Mouse (Mus musculus) stomach, postnatal 0 days (tissue): ENCODE data around the gene Lmntd1. TPM values are rescaled to one million over a fixed set of nuclear protein-coding genes. Genes with fewer than 3 reads are reported as not detected.
A peak's percentile ranks its signal among the peaks of the same experiment; 100 is the strongest.

Source experiments
- ATAC-seq: fragments of 200-750 bp; cut with Nextera tagmentation; 2 replicates; pipeline ENCODE4 v1.8.0; 2017; ENCODE audit not compliant: low FRiP score, low TSS enrichment
- DNase-seq: peaks from one replicate; pipeline ENCODE4 v3.0.0-alpha.2; 2016; ENCODE audit warnings: low spot score
- H3K27ac ChIP-seq: fragments of 300-500 bp; sonication (generic); replicated peaks from 2 replicates; pipeline ENCODE4 v1.5.1; 2014; ENCODE audit warnings: mild to moderate bottlenecking, control low read depth
- H3K27me3 ChIP-seq: fragments of 300-500 bp; sonication (generic); 2 replicates; pipeline ENCODE4 v1.6.1; 2014; ENCODE audit warnings: low read length; ENCODE audit not compliant: control insufficient read depth, insufficient read depth
- H3K36me3 ChIP-seq: fragments of 300-500 bp; sonication (generic); 2 replicates; pipeline ENCODE4 v1.6.1; 2014; ENCODE audit warnings: low read length, mixed read lengths; ENCODE audit not compliant: control insufficient read depth, insufficient read depth
- H3K4me1 ChIP-seq: fragments of 300-500 bp; sonication (generic); replicated peaks from 2 replicates; pipeline ENCODE4 v1.6.1; 2014; ENCODE audit warnings: antibody characterized with exemption; ENCODE audit not compliant: control insufficient read depth, insufficient read depth
- H3K4me2 ChIP-seq: fragments of 300-500 bp; sonication (generic); replicated peaks from 2 replicates; pipeline ENCODE4 v1.6.1; 2014; ENCODE audit warnings: low read depth, mild to moderate bottlenecking, control low read depth, moderate library complexity
- H3K4me3 ChIP-seq: fragments of 300-500 bp; sonication (generic); 2 replicates; pipeline ENCODE4 v1.5.1; 2014; ENCODE audit warnings: low read depth, low read length, control low read depth
- H3K9ac ChIP-seq: fragments of 300-500 bp; sonication (generic); 2 replicates; pipeline ENCODE4 v1.6.1; 2014; ENCODE audit warnings: mild to moderate bottlenecking, low read length, control low read depth, mixed read lengths
- H3K9me3 ChIP-seq: fragments of 300-500 bp; sonication (generic); 2 replicates; pipeline ENCODE4 v1.6.1; 2016; ENCODE audit warnings: low read length; ENCODE audit not compliant: control insufficient read depth
- CTCF ChIP-seq: IDR thresholded peaks from 2 replicates; pipeline ENCODE4 v1.5.1; 2016; ENCODE audit warnings: antibody characterized with exemption, low read depth, mild to moderate bottlenecking, moderate library complexity
- EP300 ChIP-seq: optimal IDR thresholded peaks from 2 replicates; pipeline ENCODE3; 2016; ENCODE audit warnings: antibody characterized with exemption
- WGBS: fragments of 180-500 bp; shearing (Covaris S2); extraction: QIAGEN DNeasy Blood & Tissue Kit; methylation state at CpG from one replicate; pipeline ENCODE4 v1.1.7; 2014; 5-methylcytosine and 5-hydroxymethylcytosine counted together
- polyA plus RNA-seq: library from polyadenylated mRNA; unstranded; fragments of >200 nt; fragmentation: Nextera tagmentation; extraction: Ambion mirVana; gene quantifications from 2 replicates; pipeline ENCODE4 v1.2.1, GENCODE M21; 2015

Lmntd1 gene
- polyA plus RNA-seq, 1 experiment from 2014 or later: 0.16 TPM

GRCm38 (mm10) chr6:145435764-145436163 lies 178.4 kb downstream of the Lmntd1 start:
- TF ChIP-seq CTCF (no peak), EP300 (no peak)
- 71% methylated on average over 10 of the region's 10 CpGs for WGBS
- DNase-seq (no peak), ATAC-seq (no peak)
- Histone ChIP-seq H3K27me3 (no peaks in the 10 kb centered on the region), H3K27ac (no peak overlapping the region), H3K4me2 (no peak overlapping the region), H3K9me3 (no peaks in the 10 kb centered on the region), H3K9ac (no peak overlapping the region), H3K4me1 (no peaks in the 10 kb centered on the region), H3K4me3 (no peak overlapping the region), H3K36me3 (no peaks in the 10 kb centered on the region)

- Histone ChIP-seq H3K4me3 (no peak overlapping the region), H3K27ac (no peak overlapping the region), H3K36me3 (no peaks in the 10 kb centered on the region), H3K4me1 (no peaks in the 10 kb centered on the region), H3K27me3 (no peaks in the 10 kb centered on the region), H3K4me2 (no peak overlapping the region), H3K9me3 (no peaks in the 10 kb centered on the region), H3K9ac (no peak overlapping the region)
- WGBS: 78% methylated on average over 1 of the region's 1 CpGs
- TF ChIP-seq EP300 (no peak), CTCF (no peak)
- DNase-seq: no peak
- ATAC-seq: no peak
These were observed 179.0 kb downstream of the Lmntd1 start for GRCm38 (mm10) chr6:145435156-145435555.

- Histone ChIP-seq H3K27ac (no peak overlapping the region), H3K4me3 (no peak overlapping the region), H3K4me2 (no peak overlapping the region), H3K9me3 (no peaks in the 10 kb centered on the region), H3K9ac (no peak overlapping the region), H3K4me1 (no peaks in the 10 kb centered on the region), H3K27me3 (no peaks in the 10 kb centered on the region), H3K36me3 (no peaks in the 10 kb centered on the region)
- DNase-seq (no peak), ATAC-seq (no peak)
- WGBS: 80% methylated on average over 8 of the region's 8 CpGs
- TF ChIP-seq CTCF (no peak), EP300 (no peak)
These were observed 180.2 kb downstream of the Lmntd1 start for GRCm38 (mm10) chr6:145433897-145434296.

GRCm38 (mm10) chr6:145432711-145433708 lies 181.1 kb downstream of the Lmntd1 start:
- no peaks in the 10 kb centered on the region for H3K4me1 ChIP-seq

GRCm38 (mm10) chr6:145431747-145432146 lies 182.4 kb downstream of the Lmntd1 start:
- WGBS: 57% methylated on average over 14 of the region's 14 CpGs
- Histone ChIP-seq H3K4me1 (no peaks in the 10 kb centered on the region), H3K9me3 (no peaks in the 10 kb centered on the region), H3K9ac (no peak overlapping the region; the same call in 1 of the 2 replicates), H3K36me3 (no peaks in the 10 kb centered on the region), H3K4me2 (peak overlapping the region; percentile 9; the same call in 1 of the 2 replicates), H3K27me3 (no peaks in the 10 kb centered on the region), H3K27ac (no peak overlapping the region), H3K4me3 (no peak overlapping the region)
- DNase-seq: no peak
- TF ChIP-seq EP300 (no peak), CTCF (no peak)
- no peak for ATAC-seq

More at GRCm38 (mm10) chr6:145432711-145433708, 181.1 kb downstream of the Lmntd1 start:
- no peak for TF ChIP-seq CTCF
- H3K9ac ChIP-seq: no peak overlapping the region
- WGBS: 73% methylated on average over 11 of the region's 11 CpGs
- H3K9me3 ChIP-seq: no peaks in the 10 kb centered on the region
- H3K27me3 ChIP-seq: no peaks in the 10 kb centered on the region
- no peak overlapping the region for H3K4me2 ChIP-seq
- H3K4me3 ChIP-seq: no peak overlapping the region
- H3K27ac ChIP-seq: no peak overlapping the region
- DNase-seq: no peak
- no peak for ATAC-seq
- no peaks in the 10 kb centered on the region for H3K36me3 ChIP-seq

- H3K9ac ChIP-seq: no peak overlapping the region
- DNase-seq (no peak), ATAC-seq (no peak)
- TF ChIP-seq CTCF (no peak), EP300 (no peak)
- no peaks in the 10 kb centered on the region for H3K4me1 ChIP-seq
- H3K4me2 ChIP-seq: no peak overlapping the region
- H3K36me3 ChIP-seq: no peaks in the 10 kb centered on the region
- H3K27me3 ChIP-seq: no peaks in the 10 kb centered on the region
- H3K9me3 ChIP-seq: no peaks in the 10 kb centered on the region
- 47% methylated on average over 15 of the region's 15 CpGs for WGBS
- no peak overlapping the region for H3K4me3 ChIP-seq
- H3K27ac ChIP-seq: no peak overlapping the region
These were observed 186.7 kb downstream of the Lmntd1 start for GRCm38 (mm10) chr6:145427411-145427810.
